ENCODE assay signal across 22 mouse cellular contexts in the genomic region with DNA sequence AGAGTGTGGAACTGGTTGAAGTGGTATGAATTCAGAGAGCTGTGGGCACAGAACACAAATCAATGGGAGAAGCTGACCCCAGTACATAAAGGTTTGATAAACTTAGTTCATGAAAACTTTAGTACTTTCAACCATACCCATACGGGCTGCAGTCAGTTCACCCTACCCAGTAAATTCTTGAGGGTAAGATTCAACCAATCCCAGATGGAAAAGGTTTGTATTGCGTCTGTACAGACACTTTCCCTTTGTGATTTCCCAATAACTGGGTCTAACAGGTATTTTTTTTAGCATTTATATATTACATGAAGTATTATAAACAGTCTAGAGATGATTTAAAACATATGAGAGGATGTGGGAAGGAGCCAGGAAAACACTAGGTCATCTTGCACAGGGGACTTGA. TPM values are rescaled to one million over a fixed set of nuclear protein-coding genes. Genes with fewer than 3 reads are reported as not detected.
"Had no signal": no experiment of that assay in that cellular context is flagged by ENCODE, and none has a peak within 500 bp of the region (broad histone marks: within the 10 kb centered on the region; RNA-seq: fewer than 3 reads in every experiment).

No protein-coding gene starts in this region.

- H3K4me2 ChIP-seq: neural tube, embryonic 13.5 days; neural tube, embryonic 15.5 days; stomach, embryonic 15.5 days had no signal

- H3K4me1 ChIP-seq: neural tube, embryonic 13.5 days; stomach, embryonic 15.5 days had no signal

- H3K36me3 ChIP-seq: neural tube, embryonic 13.5 days; neural tube, embryonic 15.5 days; stomach, embryonic 15.5 days had no signal

- H3K27ac ChIP-seq: neural tube, embryonic 13.5 days; neural tube, embryonic 15.5 days; stomach, embryonic 15.5 days; stomach, postnatal 0 days had no signal

- H3K9me3 ChIP-seq: neural tube, embryonic 13.5 days; neural tube, embryonic 15.5 days; stomach, embryonic 15.5 days had no signal

- H3K9ac ChIP-seq: neural tube, embryonic 13.5 days; neural tube, embryonic 15.5 days; stomach, embryonic 15.5 days had no signal

- DNase-seq: retina, postnatal 1 day; right cerebral cortex, adult 18-20 months; right cerebral cortex, postnatal 14 days; right cerebral cortex, postnatal 25 days; right cerebral cortex, postnatal 4 days; spleen, adult 18-20 months; thymus, adult 18-20 months; thymus, adult 2 months; thymus, postnatal 14 days; thymus, postnatal 25 days; thymus, postnatal 36 days; thymus, postnatal 4 days had no signal

- H3K27me3 ChIP-seq: neural tube, embryonic 13.5 days; neural tube, embryonic 15.5 days; stomach, embryonic 15.5 days had no signal

- H3K4me3 ChIP-seq: neural tube, embryonic 13.5 days; neural tube, embryonic 15.5 days; stomach, embryonic 15.5 days had no signal

RNA-seq across cellular contexts. Expression of gene Myh2, which starts 15.2 kb away (rescaled TPM):
- total RNA-seq: neutrophil, adult 5-6 weeks had no signal
- polyA plus RNA-seq: neural tube, embryonic 13.5 days; small intestine, adult 2 months; spleen, adult 2 months; stomach, embryonic 14.5 days; stomach, embryonic 15.5 days; testis, adult 2 months; thymus, postnatal 0 days had no signal

RNA-seq across cellular contexts. Expression of gene Myh1, which starts 44.2 kb away (rescaled TPM):
- total RNA-seq: neutrophil, adult 5-6 weeks had no signal
- polyA plus RNA-seq: small intestine, adult 2 months had no signal
